Mouse (Mus musculus) small intestine, adult 2 months (tissue): ENCODE data around the gene Slc35d1.

Experiments used
- CTCF ChIP-seq: fragments of 200-500 bp; IDR thresholded peaks from 2 replicates; pipeline ENCODE4 v1.5.1; 2012; ENCODE audit warnings: low read depth, mild to moderate bottlenecking, control low read depth, inconsistent platforms, low read length, moderate library complexity, mixed read lengths; ENCODE audit not compliant: insufficient replicate concordance, insufficient read length; ENCODE audit errors: extremely low read depth
- POLR2A ChIP-seq: fragments of 200-500 bp; IDR thresholded peaks from 2 replicates; pipeline ENCODE4 v1.6.1; 2012; ENCODE audit warnings: low read depth, mild to moderate bottlenecking, control low read depth, inconsistent platforms, low read length, moderate library complexity

DNA sequence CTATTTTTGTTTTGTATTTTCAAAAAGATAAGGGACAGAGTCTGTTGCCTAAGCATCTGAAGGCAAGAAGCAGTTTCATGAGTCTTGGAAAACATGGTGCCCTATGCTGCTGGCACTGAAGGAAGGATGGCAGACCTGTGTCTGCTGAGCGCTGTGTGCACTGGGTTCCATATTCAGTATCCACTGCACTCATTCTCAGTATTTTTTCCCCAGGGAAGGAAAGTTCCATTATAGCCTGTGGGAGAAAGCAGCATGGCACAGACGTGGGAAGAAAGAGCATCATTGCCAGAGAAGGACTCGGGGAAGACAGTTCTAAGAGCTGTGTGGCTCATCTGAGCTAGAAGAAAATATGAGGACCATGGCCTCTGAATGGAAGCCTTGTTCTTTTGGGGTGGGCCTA is 43.7 kb downstream of the Slc35d1 start:
- no peak for TF ChIP-seq CTCF
- TF ChIP-seq POLR2A, result no peak
